Mouse (Mus musculus): ENCODE data around the gene 1700122O11Rik. TPM values are rescaled to one million over a fixed set of nuclear protein-coding genes. Genes with fewer than 3 reads are reported as not detected.

1700122O11Rik gene
- polyA plus RNA-seq, 1 experiment = 19.1 TPM

DNA sequence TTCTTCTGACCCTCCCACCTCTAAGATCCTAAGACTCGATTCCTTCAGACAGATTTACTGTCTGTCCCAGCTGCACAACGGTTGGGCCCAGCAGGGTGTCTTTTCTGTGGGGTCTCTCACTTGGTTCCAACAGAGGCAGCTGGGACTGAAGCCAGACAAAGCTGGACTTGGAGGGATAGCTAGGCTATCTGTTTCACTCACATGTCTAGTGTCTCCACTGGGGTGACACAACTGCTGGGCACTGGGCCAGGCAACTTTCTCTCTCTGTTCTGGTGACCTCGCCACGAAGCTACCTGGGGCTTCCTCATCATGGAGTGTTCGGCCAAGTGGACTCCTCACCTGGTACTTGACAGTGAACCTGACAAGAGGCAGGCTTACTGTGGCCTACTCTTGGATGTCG, 10.4 kb downstream of the 1700122O11Rik start:
- no peaks in the 10 kb centered on the region for H3K36me3 ChIP-seq (ENCODE audit: control insufficient read depth, insufficient read depth, low read length)
- H3K4me3 ChIP-seq (ENCODE audit: control insufficient read depth, low read depth, low read length) = no peak overlapping the region
- H3K27ac ChIP-seq (ENCODE audit: control insufficient read depth, insufficient read depth, low read depth, low read length) = no peak overlapping the region
- peaks cover 5% of the 10 kb centered on the region for H3K27me3 ChIP-seq (ENCODE audit: control insufficient read depth, insufficient read depth, low read length)
- TF ChIP-seq POLR2A (IDR thresholded peaks at IDR 0.05; ENCODE audit: control insufficient read depth, low read depth, low read length) = no peak
- no peak for TF ChIP-seq CTCF (IDR thresholded peaks at IDR 0.05; ENCODE audit: control insufficient read depth, insufficient read depth, insufficient replicate concordance, low read depth, low read length)
- peaks cover 7% of the 10 kb centered on the region for H3K4me1 ChIP-seq (ENCODE audit: control insufficient read depth, insufficient read depth, low read length)

DNA sequence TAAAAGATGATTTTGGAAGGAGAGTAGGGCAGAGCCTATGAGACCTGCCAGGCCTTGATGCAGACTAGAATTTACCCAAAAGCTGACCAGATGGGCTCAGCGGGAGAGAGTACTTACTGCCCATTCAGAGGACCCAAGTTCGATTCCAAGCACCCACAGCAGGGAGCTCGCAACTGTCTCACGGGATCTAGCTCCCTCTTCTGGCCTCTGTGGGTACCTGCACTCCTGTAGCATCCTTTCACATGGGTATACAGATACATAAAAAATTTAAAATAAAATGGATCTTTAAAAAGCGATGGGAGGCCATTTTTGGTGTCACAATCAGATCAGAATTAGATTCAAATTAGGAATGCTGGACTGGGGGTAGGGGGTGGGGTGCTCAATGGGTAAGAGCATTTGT, 11.1 kb downstream of the 1700122O11Rik start:
- no peaks in the 10 kb centered on the region for H3K36me3 ChIP-seq (ENCODE audit: control insufficient read depth, insufficient read depth, low read length)
- no peak overlapping the region for H3K27ac ChIP-seq (ENCODE audit: control insufficient read depth, insufficient read depth, low read depth, low read length)
- TF ChIP-seq CTCF (IDR thresholded peaks at IDR 0.05; ENCODE audit: control insufficient read depth, insufficient read depth, insufficient replicate concordance, low read depth, low read length) (peak; percentile 42; the same call in 1 of the 2 replicates), POLR2A (IDR thresholded peaks at IDR 0.05; ENCODE audit: control insufficient read depth, low read depth, low read length) (no peak)
- H3K4me3 ChIP-seq (ENCODE audit: control insufficient read depth, low read depth, low read length) = no peak overlapping the region
- peaks cover 7% of the 10 kb centered on the region for H3K4me1 ChIP-seq (ENCODE audit: control insufficient read depth, insufficient read depth, low read length)
- peaks cover 5% of the 10 kb centered on the region for H3K27me3 ChIP-seq (ENCODE audit: control insufficient read depth, insufficient read depth, low read length)

DNA sequence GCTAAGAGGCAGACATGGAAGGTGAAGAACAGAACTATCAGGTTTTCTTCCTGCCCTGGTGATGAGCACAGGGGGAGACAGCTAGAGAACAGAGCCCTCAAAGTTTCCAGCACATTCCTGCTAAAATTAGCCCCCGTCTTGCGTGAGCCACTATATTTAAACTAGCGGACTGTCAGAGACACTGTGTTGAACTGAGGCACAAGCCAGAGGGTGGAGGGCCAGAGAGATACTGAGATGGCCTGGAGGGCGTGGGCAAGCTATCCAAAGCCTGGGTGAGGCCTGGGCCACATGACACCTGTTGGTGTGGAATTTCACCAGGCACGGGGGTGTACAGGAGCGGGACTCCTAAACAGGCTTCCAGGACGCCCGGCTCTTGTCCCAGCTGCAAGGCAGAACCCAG, 14.0 kb downstream of the 1700122O11Rik start:
- Histone ChIP-seq H3K4me3 (ENCODE audit: control insufficient read depth, low read depth, low read length) (no peak overlapping the region), H3K36me3 (ENCODE audit: control insufficient read depth, insufficient read depth, low read length) (no peaks in the 10 kb centered on the region), H3K27me3 (ENCODE audit: control insufficient read depth, insufficient read depth, low read length) (no peaks in the 10 kb centered on the region), H3K27ac (ENCODE audit: control insufficient read depth, insufficient read depth, low read depth, low read length) (no peak overlapping the region), H3K4me1 (ENCODE audit: control insufficient read depth, insufficient read depth, low read length) (no peaks in the 10 kb centered on the region)
- TF ChIP-seq CTCF (IDR thresholded peaks at IDR 0.05; ENCODE audit: control insufficient read depth, insufficient read depth, insufficient replicate concordance, low read depth, low read length) = no peak
- no peak for TF ChIP-seq POLR2A (IDR thresholded peaks at IDR 0.05; ENCODE audit: control insufficient read depth, low read depth, low read length)

DNA sequence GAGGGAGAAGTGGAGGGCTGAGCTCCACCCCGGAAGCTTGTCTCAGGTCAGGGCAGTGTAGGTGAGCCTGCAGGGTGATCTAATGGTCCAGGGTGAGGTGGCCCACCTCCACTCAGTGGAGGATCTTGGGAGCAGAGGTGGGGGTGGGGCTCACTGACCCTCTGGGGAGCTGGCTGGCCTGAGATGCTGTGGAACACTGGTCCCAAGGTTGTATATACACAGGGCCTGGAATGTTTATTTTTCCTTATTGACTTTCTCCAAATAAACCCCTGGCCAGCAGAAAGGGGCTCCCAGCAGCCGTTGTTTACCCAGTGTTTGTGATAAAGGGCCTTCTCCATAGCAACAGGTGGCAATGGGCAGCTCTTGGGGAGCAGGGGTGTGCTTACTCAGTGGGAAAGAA, 18.5 kb downstream of the 1700122O11Rik start:
- no peak for TF ChIP-seq POLR2A (IDR thresholded peaks at IDR 0.05; ENCODE audit: control insufficient read depth, low read depth, low read length)
- TF ChIP-seq CTCF (IDR thresholded peaks at IDR 0.05; ENCODE audit: control insufficient read depth, insufficient read depth, insufficient replicate concordance, low read depth, low read length) = no peak
- Histone ChIP-seq H3K27ac (ENCODE audit: control insufficient read depth, insufficient read depth, low read depth, low read length) (no peak overlapping the region), H3K36me3 (ENCODE audit: control insufficient read depth, insufficient read depth, low read length) (no peaks in the 10 kb centered on the region), H3K4me1 (ENCODE audit: control insufficient read depth, insufficient read depth, low read length) (peaks cover 2% of the 10 kb centered on the region; the same call in 1 of the 2 replicates), H3K27me3 (ENCODE audit: control insufficient read depth, insufficient read depth, low read length) (no peaks in the 10 kb centered on the region), H3K4me3 (ENCODE audit: control insufficient read depth, low read depth, low read length) (no peak overlapping the region)

DNA sequence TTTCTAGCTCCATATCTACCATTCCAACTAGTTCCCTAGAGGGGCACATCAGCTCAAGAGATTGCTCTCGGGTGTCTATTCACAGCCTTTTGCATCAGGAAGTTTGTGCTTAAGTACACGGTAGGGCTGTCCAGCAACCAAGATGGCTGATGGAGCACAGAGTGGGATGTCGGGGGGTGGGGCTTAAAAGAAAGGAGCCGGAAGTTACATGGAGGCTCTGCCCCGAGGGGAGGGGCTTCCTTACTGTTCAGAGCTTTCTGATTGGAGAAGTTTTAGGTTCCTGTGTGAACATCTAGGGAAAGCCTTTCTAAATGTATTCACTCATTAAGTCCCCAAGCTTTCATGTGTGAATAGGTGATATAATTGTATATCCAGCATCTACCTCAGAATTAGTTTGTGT, 21.5 kb downstream of the 1700122O11Rik start:
- H3K4me1 ChIP-seq (ENCODE audit: control insufficient read depth, insufficient read depth, low read length) = peaks cover 2% of the 10 kb centered on the region; the same call in 1 of the 2 replicates
- no peak for TF ChIP-seq POLR2A (IDR thresholded peaks at IDR 0.05; ENCODE audit: control insufficient read depth, low read depth, low read length)
- no peak for TF ChIP-seq CTCF (IDR thresholded peaks at IDR 0.05; ENCODE audit: control insufficient read depth, insufficient read depth, insufficient replicate concordance, low read depth, low read length)
- H3K27me3 ChIP-seq (ENCODE audit: control insufficient read depth, insufficient read depth, low read length) = no peaks in the 10 kb centered on the region
- H3K4me3 ChIP-seq (ENCODE audit: control insufficient read depth, low read depth, low read length) = no peak overlapping the region
- H3K36me3 ChIP-seq (ENCODE audit: control insufficient read depth, insufficient read depth, low read length) = no peaks in the 10 kb centered on the region
- H3K27ac ChIP-seq (ENCODE audit: control insufficient read depth, insufficient read depth, low read depth, low read length) = no peak overlapping the region

DNA sequence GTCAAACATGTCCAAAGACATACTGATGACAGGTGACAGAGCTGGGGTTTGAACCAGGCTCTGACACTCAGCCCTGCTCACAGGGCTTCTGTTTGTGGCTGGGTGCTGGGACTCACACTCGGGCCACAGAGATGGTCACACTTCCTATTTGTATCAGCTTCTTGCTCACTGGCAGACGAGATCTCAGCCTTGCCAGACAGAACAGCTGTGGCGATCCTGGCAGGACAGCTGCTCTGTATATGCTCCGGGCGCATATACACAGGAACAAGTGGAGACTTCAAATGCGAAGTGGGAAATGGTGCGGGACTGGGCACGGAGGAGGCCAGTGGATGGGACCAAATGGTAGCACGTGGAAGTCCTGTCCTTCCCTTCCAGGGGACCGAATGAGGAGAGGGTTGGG, 25.5 kb downstream of the 1700122O11Rik start:
- Histone ChIP-seq H3K4me3 (ENCODE audit: control insufficient read depth, low read depth, low read length) (no peak overlapping the region), H3K27ac (ENCODE audit: control insufficient read depth, insufficient read depth, low read depth, low read length) (no peak overlapping the region), H3K27me3 (ENCODE audit: control insufficient read depth, insufficient read depth, low read length) (no peaks in the 10 kb centered on the region), H3K4me1 (ENCODE audit: control insufficient read depth, insufficient read depth, low read length) (peaks cover 4% of the 10 kb centered on the region), H3K36me3 (ENCODE audit: control insufficient read depth, insufficient read depth, low read length) (no peaks in the 10 kb centered on the region)
- TF ChIP-seq POLR2A (IDR thresholded peaks at IDR 0.05; ENCODE audit: control insufficient read depth, low read depth, low read length) (no peak), CTCF (IDR thresholded peaks at IDR 0.05; ENCODE audit: control insufficient read depth, insufficient read depth, insufficient replicate concordance, low read depth, low read length) (no peak)

DNA sequence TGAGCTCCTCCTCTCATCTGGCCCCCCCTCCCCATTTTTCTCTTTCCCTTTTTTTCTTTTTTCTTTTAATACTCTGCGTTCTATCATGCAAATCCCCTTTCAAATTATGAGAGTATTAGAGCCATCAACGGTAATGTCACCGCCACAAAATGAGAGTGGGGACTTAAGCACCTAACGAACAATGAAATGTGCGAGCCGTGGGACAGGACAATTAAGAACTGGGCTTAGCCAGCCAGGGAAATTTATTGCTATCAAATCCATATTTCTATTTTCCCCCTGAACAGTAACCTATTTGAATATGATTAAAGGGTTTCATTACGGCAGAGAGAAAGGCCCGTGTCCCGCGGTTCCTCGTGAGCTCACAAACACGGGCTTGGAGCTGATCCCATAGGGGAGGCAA, 27.0 kb downstream of the 1700122O11Rik start:
- no peaks in the 10 kb centered on the region for H3K36me3 ChIP-seq (ENCODE audit: control insufficient read depth, insufficient read depth, low read length)
- H3K27ac ChIP-seq (ENCODE audit: control insufficient read depth, insufficient read depth, low read depth, low read length) = no peak overlapping the region
- TF ChIP-seq POLR2A (IDR thresholded peaks at IDR 0.05; ENCODE audit: control insufficient read depth, low read depth, low read length) (no peak), CTCF (IDR thresholded peaks at IDR 0.05; ENCODE audit: control insufficient read depth, insufficient read depth, insufficient replicate concordance, low read depth, low read length) (no peak)
- no peak overlapping the region for H3K4me3 ChIP-seq (ENCODE audit: control insufficient read depth, low read depth, low read length)
- H3K27me3 ChIP-seq (ENCODE audit: control insufficient read depth, insufficient read depth, low read length) = no peaks in the 10 kb centered on the region
- peaks cover 2% of the 10 kb centered on the region; the same call in 1 of the 2 replicates for H3K4me1 ChIP-seq (ENCODE audit: control insufficient read depth, insufficient read depth, low read length)

DNA sequence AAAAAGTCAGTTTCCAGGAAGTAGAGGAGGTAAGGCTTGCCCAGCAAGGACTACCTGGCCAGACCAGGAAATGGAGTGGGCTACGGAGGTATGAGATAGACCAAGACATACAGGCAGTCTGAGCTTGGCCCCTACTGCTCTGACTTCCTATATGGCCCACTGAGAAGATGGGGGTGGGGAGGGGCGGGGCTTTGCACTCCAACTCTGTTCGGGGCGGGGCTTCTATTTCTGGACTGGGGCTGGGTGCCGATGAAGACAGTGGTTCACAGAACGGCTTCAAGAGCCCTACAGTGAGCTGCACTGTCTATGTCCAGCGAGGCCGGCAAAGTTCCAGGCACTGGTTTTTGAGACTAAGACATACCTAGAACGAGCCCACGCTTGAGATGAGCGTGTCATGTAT, 27.8 kb downstream of the 1700122O11Rik start:
- Histone ChIP-seq H3K27me3 (ENCODE audit: control insufficient read depth, insufficient read depth, low read length) (no peaks in the 10 kb centered on the region), H3K4me1 (ENCODE audit: control insufficient read depth, insufficient read depth, low read length) (peaks cover 2% of the 10 kb centered on the region; the same call in 1 of the 2 replicates), H3K4me3 (ENCODE audit: control insufficient read depth, low read depth, low read length) (no peak overlapping the region), H3K27ac (ENCODE audit: control insufficient read depth, insufficient read depth, low read depth, low read length) (no peak overlapping the region), H3K36me3 (ENCODE audit: control insufficient read depth, insufficient read depth, low read length) (no peaks in the 10 kb centered on the region)
- TF ChIP-seq CTCF (IDR thresholded peaks at IDR 0.05; ENCODE audit: control insufficient read depth, insufficient read depth, insufficient replicate concordance, low read depth, low read length) (no peak), POLR2A (IDR thresholded peaks at IDR 0.05; ENCODE audit: control insufficient read depth, low read depth, low read length) (no peak)

All from testis, adult 2 months (tissue).